Mouse (Mus musculus) CH12.LX (cell line): ENCODE data around the gene Ralb.
A peak's percentile ranks its signal among the peaks of the same experiment; 100 is the strongest.

ENCODE experiments used
- BHLHE40 ChIP-seq: IDR thresholded peaks from 2 replicates; pipeline ENCODE4 v1.6.1; 2011; ENCODE audit warnings: mild to moderate bottlenecking, low read depth, low read length, improper control_type of control experiment
- CHD2 ChIP-seq: IDR thresholded peaks from 2 replicates; pipeline ENCODE4 v1.6.1; 2011; ENCODE audit warnings: low read length, improper control_type of control experiment
- CTCF ChIP-seq, 2 experiments: IDR thresholded peaks in 1 of 2; conservative IDR thresholded peaks in 1 of 2; 2 replicates each; pipeline ENCODE4 v1.5.1; 2011 to 2012; ENCODE audit warnings: low read depth in 2 of 2, low read length in 2 of 2, improper control_type of control experiment in 1 of 2, inconsistent platforms in 1 of 2, mild to moderate bottlenecking in 1 of 2, moderate library complexity in 1 of 2
- E2F4 ChIP-seq: IDR thresholded peaks from 2 replicates; pipeline ENCODE4 v1.6.1; 2011; ENCODE audit warnings: low read depth, low read length, improper control_type of control experiment; ENCODE audit not compliant: insufficient replicate concordance
- EP300 ChIP-seq: IDR thresholded peaks from 2 replicates; pipeline ENCODE4 v1.6.1; 2011; ENCODE audit warnings: low read length, improper control_type of control experiment
- HCFC1 ChIP-seq: IDR thresholded peaks from 2 replicates; pipeline ENCODE4 v1.6.1; 2012; ENCODE audit warnings: low read depth, mild to moderate bottlenecking, inconsistent platforms, low read length, improper control_type of control experiment
- MAX ChIP-seq: IDR thresholded peaks from 2 replicates; pipeline ENCODE4 v1.6.1; 2011; ENCODE audit warnings: low read length, improper control_type of control experiment
- MAZ ChIP-seq: IDR thresholded peaks from 2 replicates; pipeline ENCODE4 v1.6.1; 2012; ENCODE audit warnings: low read depth, mild to moderate bottlenecking, inconsistent platforms, low read length, improper control_type of control experiment, moderate library complexity
- POLR2A ChIP-seq: IDR thresholded peaks from 2 replicates; pipeline ENCODE4 v1.6.1; 2011; ENCODE audit warnings: low read depth, mild to moderate bottlenecking, improper control_type of control experiment, low read length
- RAD21 ChIP-seq: IDR thresholded peaks from 2 replicates; pipeline ENCODE4 v1.6.1; 2011; ENCODE audit warnings: low read depth, mild to moderate bottlenecking, low read length, improper control_type of control experiment, moderate library complexity
- USF1 ChIP-seq: IDR thresholded peaks from 2 replicates; pipeline ENCODE4 v1.6.1; 2014; ENCODE audit warnings: low read depth, mild to moderate bottlenecking, inconsistent platforms, low read length, improper control_type of control experiment
- USF2 ChIP-seq: conservative IDR thresholded peaks from 2 replicates; pipeline ENCODE4 v1.6.1; 2011; ENCODE audit warnings: low read depth, low read length, improper control_type of control experiment
- ZC3H11A ChIP-seq: IDR thresholded peaks from 2 replicates; pipeline ENCODE4 v1.6.1; 2012; ENCODE audit warnings: low read depth, mild to moderate bottlenecking, inconsistent platforms, low read length, improper control_type of control experiment

DNA sequence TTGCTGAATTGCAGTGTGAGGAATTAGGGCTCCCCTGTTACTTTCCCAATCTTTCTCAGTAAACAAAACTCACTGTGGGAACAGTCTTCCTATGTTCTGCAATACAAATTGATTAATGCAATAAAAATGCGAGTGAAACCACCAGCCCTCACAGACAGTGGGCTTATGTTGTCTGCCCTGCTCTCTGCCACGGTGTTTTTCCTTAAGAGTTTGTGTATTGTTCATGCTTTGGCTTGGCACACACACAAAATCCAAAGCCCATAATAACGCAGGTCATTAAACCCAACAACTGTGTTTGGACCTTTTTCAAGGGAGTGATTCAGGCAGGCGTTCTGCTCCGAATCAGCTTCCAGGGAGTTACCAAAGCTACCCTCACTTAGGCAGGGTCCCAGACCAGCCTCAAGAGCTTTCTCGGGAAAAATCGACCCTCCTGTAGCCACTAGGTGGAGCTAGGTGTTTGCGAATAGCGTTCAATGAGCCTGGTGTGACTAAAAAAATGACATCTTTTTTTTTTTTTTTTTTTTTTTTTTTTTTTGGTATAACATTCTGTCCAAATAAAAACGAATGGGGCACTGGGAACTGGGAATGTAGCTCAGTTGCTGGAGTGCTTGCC lies 46.5 kb downstream of the Ralb start:
- TF ChIP-seq ZC3H11A, result no peak
- no peak for TF ChIP-seq POLR2A
- peak; percentile 51 to 83 for TF ChIP-seq CTCF (conservative IDR thresholded peaks at IDR 0.05 in 1 of 2, IDR thresholded peaks at IDR 0.05 in 1 of 2; ENCODE audit: low read depth in 2 of 2, low read length in 2 of 2)
- no peak for TF ChIP-seq EP300
- peak; percentile 83 for TF ChIP-seq RAD21
- TF ChIP-seq E2F4, result no peak
- TF ChIP-seq USF2, result no peak
- no peak for TF ChIP-seq CHD2
- no peak for TF ChIP-seq HCFC1
- no peak for TF ChIP-seq USF1
- no peak for TF ChIP-seq MAZ
- no peak for TF ChIP-seq MAX
- no peak for TF ChIP-seq BHLHE40
